Mouse (Mus musculus) ovary, postnatal 14 days (tissue): ENCODE results near the gene Itgad.

Experiments
- DNase-seq: peaks from one replicate; pipeline ENCODE4 v3.0.0; 2022; ENCODE audit warnings: low spot score

Itgad gene

GRCm38 (mm10) chr7:128180126-128180525, 25.9 kb downstream of the Itgad start:
- no peak for DNase-seq

DNA sequence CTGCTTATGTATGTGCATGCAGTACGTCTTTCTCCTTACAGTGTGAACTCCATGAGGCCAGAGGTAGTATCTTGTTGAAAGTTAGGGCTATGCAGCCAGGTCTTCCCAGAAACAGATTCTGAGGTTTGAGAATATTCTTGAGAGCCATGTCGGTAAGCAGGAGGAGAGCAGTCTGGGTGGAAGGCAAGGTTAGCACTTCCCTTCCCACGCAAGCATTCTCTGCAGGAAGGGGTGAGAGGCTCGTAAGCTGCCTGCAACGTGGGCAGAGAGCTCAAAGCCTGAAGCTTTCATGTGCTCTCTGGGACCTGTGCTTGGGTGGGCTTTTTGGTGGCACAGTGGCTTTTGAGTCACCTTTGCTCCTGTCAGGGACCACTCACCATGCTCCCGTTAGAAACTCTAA, 26.4 kb downstream of the Itgad start:
- no peak for DNase-seq

- DNase-seq: no peak
Observed at GRCm38 (mm10) chr7:128181691-128182090, 27.5 kb downstream of the Itgad start.

DNA sequence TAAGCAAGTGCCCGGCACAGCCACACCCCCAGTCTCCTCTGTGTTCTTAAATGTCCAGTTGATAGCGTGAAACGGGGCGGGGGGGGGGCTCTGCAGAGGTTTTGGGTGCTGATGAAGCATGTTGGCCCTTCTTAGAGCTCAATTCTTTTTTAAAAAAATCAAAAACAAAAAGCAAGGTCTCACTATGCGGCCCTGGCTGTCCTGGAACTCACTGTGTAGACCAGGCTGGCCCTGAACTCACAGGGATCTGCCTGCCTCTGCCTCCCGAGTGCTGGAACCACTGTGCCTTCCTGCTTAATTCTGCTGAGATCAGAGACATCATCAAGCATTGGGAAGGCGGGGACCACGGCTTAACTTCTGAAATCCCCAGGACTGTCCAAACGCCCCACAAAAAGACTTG, 47.4 kb downstream of the Itgad start:
- no peak for DNase-seq

DNA sequence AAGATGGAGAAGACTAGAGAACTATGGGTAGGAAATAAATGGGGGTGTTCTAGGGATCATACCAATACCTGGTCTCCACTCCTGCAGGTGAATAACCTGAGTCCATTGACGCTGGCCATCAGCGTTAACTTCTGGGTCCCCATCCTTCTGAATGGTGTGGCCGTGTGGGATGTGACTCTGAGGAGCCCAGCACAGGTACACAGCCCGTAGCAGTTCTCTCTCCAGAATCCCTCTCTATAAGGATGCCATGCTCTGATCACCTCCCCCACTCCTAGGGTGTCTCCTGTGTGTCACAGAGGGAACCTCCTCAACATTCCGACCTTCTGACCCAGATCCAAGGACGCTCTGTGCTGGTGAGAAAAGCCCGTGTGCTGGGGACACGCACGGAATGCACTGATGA, 48.9 kb downstream of the Itgad start:
- no peak for DNase-seq

- DNase-seq: no peak
Observed at GRCm38 (mm10) chr7:128204179-128204578, 50.0 kb downstream of the Itgad start.

- DNase-seq: no peak
Observed at GRCm38 (mm10) chr7:128205695-128206094, 51.5 kb downstream of the Itgad start.

DNA sequence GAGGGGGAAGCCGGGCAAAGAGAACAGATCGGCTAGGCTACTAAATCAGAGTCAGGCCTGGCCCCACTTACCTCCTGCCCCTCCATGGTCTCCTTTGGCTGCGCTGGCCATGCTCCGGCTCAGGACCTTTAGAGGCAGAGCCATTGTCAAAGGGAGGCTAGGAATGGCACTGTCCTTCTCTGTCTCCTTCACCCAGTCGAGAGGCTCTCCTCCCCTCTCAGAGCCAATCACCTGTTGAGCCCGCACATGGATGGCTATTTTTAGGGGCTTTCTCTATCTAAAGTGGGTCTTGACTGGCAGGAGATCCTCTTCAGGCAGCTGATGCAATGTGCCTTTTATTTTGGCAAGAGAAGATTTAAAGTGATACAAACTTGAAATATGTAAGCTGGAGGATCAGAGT, 52.0 kb downstream of the Itgad start, which contains the start of gene Cox6a2:
Cox6a2 (minus strand) TSS at position 236 of the 400 bp plus-strand sequence.
- DNase-seq: no peak

GRCm38 (mm10) chr7:128208187-128208586, 54.0 kb downstream of the Itgad start:
- DNase-seq: peak; percentile 52

DNA sequence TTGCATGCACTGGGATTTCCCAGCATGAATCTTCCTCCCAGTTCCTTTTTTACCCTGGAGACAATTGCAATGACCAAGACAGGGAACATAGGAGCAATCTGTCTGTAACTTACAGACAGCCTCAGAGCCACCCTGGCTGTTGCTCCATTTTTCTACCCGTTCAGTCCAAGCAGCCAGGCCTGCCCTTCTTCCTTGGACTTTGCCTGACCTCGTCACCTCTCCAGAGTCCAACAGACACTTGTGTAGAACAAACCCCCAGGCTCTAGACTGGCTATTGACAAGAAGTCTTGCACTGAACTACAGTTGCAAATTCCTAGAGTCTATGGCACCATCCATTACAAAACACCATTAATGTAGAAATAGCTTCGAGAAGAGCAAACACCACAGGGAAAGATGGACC, 55.6 kb downstream of the Itgad start:
- no peak for DNase-seq

DNA sequence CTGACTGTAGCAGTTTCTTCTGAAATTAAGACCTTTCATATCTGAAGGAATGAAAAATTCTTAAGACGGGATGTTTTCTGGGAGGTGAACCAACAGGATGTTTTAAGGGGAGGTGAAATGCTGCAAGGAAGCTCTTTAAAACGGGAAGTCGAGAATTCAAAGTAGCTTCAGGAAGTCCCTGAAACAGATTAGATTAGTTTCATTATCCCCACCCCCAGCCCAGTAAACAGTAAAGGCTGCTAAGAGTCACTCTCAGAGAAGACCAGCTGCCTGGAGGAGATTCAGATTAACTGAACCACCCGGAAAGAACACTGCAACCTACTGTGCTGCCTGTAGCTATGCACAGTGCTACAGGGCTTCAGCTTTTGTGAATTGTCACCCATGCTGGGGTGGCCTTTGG, 65.8 kb downstream of the Itgad start:
- no peak for DNase-seq

GRCm38 (mm10) chr7:128220936-128221335, 66.8 kb downstream of the Itgad start:
- DNase-seq: no peak

GRCm38 (mm10) chr7:128231741-128232140, 77.6 kb downstream of the Itgad start:
- no peak for DNase-seq

GRCm38 (mm10) chr7:128234796-128235195, 80.6 kb downstream of the Itgad start:
- DNase-seq: no peak

DNA sequence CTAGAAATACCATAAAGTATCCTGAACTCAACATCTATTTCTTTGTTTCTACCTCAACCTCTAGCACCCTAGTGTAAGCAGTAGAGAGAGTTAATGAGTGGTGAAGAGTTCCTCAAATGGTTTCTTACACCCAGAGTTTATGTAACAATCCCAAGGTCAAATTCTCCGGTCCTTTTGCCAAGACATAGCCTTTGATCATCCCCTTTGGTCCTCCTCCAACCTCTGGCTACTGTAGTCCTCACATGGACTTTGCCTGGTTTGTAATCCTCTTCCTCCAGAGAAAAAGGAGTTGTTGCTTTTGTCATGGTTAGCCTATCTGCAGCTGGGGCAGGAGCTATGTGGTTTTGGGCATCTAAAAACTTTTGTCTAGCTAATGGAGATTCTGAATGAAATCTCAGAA, 81.3 kb downstream of the Itgad start:
- DNase-seq: no peak

GRCm38 (mm10) chr7:128236426-128236825, 82.2 kb downstream of the Itgad start:
- no peak for DNase-seq

GRCm38 (mm10) chr7:128236856-128237592, 82.8 kb downstream of the Itgad start, which contains the start of gene Armc5:
Gene Armc5, plus strand, starts transcription at chr7:128237342.
- DNase-seq: peak; percentile 84

GRCm38 (mm10) chr7:128237593-128237926, 83.4 kb downstream of the Itgad start:
- DNase-seq: no peak

- peak; percentile 100 for DNase-seq
Observed at GRCm38 (mm10) chr7:128237927-128238778, 84.0 kb downstream of the Itgad start, which contains the start of gene 9130023H24Rik. Gene 9130023H24Rik, minus strand, starts transcription at chr7:128238031.

DNA sequence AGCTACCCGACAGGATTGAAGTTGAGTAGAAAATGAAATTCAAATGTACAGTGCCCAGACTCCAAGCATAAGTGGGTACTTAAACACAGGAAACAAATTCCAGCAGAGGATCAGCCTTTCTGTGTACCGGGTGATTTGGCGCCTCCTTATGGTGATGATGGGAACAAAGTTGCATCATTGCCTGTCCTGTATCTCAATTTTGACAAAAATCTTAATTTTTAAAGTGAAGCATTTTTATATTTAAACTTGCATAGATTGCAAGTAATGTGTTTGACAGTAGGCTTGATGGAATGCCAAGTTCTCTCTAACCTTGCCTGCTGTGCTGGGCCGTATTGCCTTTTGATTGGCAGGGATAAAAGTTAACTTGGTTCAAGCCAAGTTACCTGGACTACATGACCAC, 84.8 kb downstream of the Itgad start:
- no peak for DNase-seq

- no peak for DNase-seq
Observed at GRCm38 (mm10) chr7:128240131-128240784, 86.1 kb downstream of the Itgad start.

- no peak for DNase-seq
Observed at GRCm38 (mm10) chr7:128242331-128242730, 88.2 kb downstream of the Itgad start.

GRCm38 (mm10) chr7:128243921-128244320, 89.7 kb downstream of the Itgad start:
- DNase-seq: no peak
